Mouse (Mus musculus): ENCODE data around the gene Dmxl2. TPM values are rescaled to one million over a fixed set of nuclear protein-coding genes. Genes with fewer than 3 reads are reported as not detected.

Gene Dmxl2
- polyA plus RNA-seq, 1 experiment from 2014 or later = 6.6 TPM

DNA sequence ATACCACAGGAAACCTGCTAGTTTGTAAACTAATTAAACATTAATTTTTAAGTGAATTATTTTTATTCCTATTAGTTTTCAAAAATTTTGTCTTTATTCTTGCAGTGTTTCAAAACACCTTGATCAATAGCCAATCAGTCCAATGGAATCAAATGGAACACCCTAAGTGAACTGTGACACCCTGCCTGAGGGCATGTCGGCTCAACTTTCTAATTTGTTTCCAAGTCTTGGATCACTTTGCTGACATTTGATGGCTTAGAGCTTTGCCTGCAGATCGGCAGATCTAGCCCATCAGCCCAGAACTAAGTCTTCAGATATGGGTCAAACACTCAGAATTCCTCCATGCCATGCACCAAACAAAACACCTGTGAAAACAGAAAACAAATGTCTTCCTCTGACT lies 14.6 kb upstream of the Dmxl2 start:
- Histone ChIP-seq H3K27me3 (ENCODE audit: control insufficient read depth, insufficient read depth, low read length) (no peaks in the 10 kb centered on the region), H3K4me1 (ENCODE audit: control insufficient read depth, insufficient read depth, low read length) (no peaks in the 10 kb centered on the region), H3K9me3 (replicated peaks; ENCODE audit: control insufficient read depth, low read length) (no peaks in the 10 kb centered on the region), H3K4me3 (ENCODE audit: low read length) (no peak overlapping the region), H3K27ac (ENCODE audit: low read length) (no peak overlapping the region), H3K36me3 (ENCODE audit: control insufficient read depth, insufficient read depth) (no peaks in the 10 kb centered on the region), H3K9ac (ENCODE audit: low read length) (no peak overlapping the region), H3K4me2 (ENCODE audit: low read depth, low read length) (no peak overlapping the region)
- ATAC-seq (replicated peaks; ENCODE audit: extremely low read depth, insufficient read depth, low FRiP score) = no peak
- 86% methylated on average over 2 of the region's 2 CpGs for WGBS

DNA sequence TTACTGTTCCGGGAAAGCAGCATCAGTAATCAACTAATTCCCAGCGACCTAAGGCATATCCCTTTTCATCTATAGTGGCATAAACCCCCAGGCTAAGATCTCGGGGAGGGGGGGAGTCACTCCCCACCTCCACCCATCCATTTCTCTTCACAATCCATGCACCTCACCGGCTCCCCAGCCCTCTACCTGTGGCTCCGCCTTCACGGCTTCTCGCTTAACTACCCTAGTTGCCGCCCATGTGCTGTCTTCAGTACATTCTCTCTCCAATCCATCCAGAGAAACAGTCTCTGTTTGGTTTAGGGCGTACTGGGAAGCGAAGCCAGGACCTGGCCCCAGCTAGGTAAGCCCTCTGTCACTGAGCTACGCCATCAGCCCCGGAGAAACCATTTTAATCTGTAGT lies 1.4 kb upstream of the Dmxl2 start:
- H3K27ac ChIP-seq (ENCODE audit: low read length) = no peak overlapping the region
- no peak overlapping the region for H3K4me3 ChIP-seq (ENCODE audit: low read length)
- H3K36me3 ChIP-seq (ENCODE audit: control insufficient read depth, insufficient read depth) = no peaks in the 10 kb centered on the region
- peak overlapping the region; percentile 91; the same call in 1 of the 2 replicates for H3K4me2 ChIP-seq (ENCODE audit: low read depth, low read length)
- whole genome bisulfite sequencing = 19% methylated on average over 12 of the region's 12 CpGs
- peaks cover 6% of the 10 kb centered on the region for H3K27me3 ChIP-seq (ENCODE audit: control insufficient read depth, insufficient read depth, low read length)
- H3K9me3 ChIP-seq (replicated peaks; ENCODE audit: control insufficient read depth, low read length) = no peaks in the 10 kb centered on the region
- H3K4me1 ChIP-seq (ENCODE audit: control insufficient read depth, insufficient read depth, low read length) = peaks cover 2% of the 10 kb centered on the region; the same call in 1 of the 2 replicates
- ATAC-seq (replicated peaks; ENCODE audit: extremely low read depth, insufficient read depth, low FRiP score) = no peak
- no peak overlapping the region for H3K9ac ChIP-seq (ENCODE audit: low read length)

DNA sequence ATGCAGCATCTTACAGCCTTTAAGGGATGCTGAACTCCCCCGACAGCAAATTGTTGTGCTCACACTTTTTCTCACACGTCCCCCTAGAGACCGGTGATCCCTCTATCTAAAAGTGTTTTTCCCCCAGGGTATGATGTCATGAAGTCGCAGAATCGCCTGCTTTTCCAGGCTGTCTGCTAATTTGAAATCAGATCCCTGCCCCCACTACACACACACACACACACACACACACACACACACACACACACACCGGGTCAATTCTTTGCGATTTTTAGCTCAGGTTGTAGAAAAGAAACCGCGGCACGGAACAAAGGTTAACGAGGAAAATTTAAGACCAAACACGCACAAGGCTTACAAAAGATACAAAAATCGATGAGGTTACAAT lies 677 bp upstream of the Dmxl2 start:
- no peak overlapping the region for H3K27ac ChIP-seq (ENCODE audit: low read length)
- WGBS = 6% methylated on average over 13 of the region's 13 CpGs
- H3K4me3 ChIP-seq (ENCODE audit: low read length) = peak overlapping the region; percentile 89
- H3K36me3 ChIP-seq (ENCODE audit: control insufficient read depth, insufficient read depth) = no peaks in the 10 kb centered on the region
- peaks cover 2% of the 10 kb centered on the region; the same call in 1 of the 2 replicates for H3K4me1 ChIP-seq (ENCODE audit: control insufficient read depth, insufficient read depth, low read length)
- H3K9me3 ChIP-seq (replicated peaks; ENCODE audit: control insufficient read depth, low read length) = no peaks in the 10 kb centered on the region
- no peak for ATAC-seq (replicated peaks; ENCODE audit: extremely low read depth, insufficient read depth, low FRiP score)
- H3K27me3 ChIP-seq (ENCODE audit: control insufficient read depth, insufficient read depth, low read length) = peaks cover 6% of the 10 kb centered on the region
- peak overlapping the region; percentile 88 for H3K9ac ChIP-seq (ENCODE audit: low read length)
- peak overlapping the region; percentile 91 for H3K4me2 ChIP-seq (ENCODE audit: low read depth, low read length)

DNA sequence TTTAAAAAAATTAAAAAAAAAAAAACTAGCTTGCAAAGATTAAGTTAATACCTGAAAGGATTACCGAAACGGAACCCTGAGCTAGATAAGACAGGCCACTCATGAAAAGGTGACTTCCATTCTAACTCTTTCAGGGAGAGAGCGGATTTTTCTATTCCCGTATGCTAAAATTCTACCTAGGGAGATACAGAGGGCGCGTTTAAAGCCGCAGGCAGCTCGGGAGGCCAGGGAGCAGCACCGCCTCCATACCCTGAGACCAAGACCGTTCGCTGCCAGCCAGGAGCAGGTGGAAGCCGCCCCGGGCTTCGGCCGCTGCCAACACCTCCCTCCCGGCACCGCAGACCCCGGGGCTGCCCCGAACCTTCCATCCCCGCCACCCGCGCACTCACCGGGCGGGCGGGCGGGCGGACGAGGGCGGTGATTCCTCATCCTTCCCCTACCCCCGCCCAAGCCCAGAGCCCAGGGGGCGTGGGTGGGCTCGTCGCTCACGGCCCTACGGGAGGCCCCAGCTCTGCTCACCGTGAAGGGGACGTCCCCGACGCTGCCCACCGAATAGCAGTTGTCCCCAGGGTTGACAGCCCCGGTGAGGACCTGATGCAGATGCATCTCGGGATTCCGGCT lies 484 bp downstream of the Dmxl2 start:
- Histone ChIP-seq H3K4me1 (ENCODE audit: control insufficient read depth, insufficient read depth, low read length) (peaks cover 2% of the 10 kb centered on the region; the same call in 1 of the 2 replicates), H3K27me3 (ENCODE audit: control insufficient read depth, insufficient read depth, low read length) (peaks cover 6% of the 10 kb centered on the region), H3K9ac (ENCODE audit: low read length) (peak overlapping the region; percentile 88), H3K9me3 (replicated peaks; ENCODE audit: control insufficient read depth, low read length) (no peaks in the 10 kb centered on the region), H3K36me3 (ENCODE audit: control insufficient read depth, insufficient read depth) (no peaks in the 10 kb centered on the region), H3K4me2 (ENCODE audit: low read depth, low read length) (peak overlapping the region; percentile 91), H3K27ac (ENCODE audit: low read length) (peak overlapping the region; percentile 71), H3K4me3 (ENCODE audit: low read length) (peak overlapping the region; percentile 89)
- peak; percentile 32 for ATAC-seq (replicated peaks; ENCODE audit: extremely low read depth, insufficient read depth, low FRiP score)
- WGBS = under 1% methylated on average over 35 of the region's 43 CpGs

DNA sequence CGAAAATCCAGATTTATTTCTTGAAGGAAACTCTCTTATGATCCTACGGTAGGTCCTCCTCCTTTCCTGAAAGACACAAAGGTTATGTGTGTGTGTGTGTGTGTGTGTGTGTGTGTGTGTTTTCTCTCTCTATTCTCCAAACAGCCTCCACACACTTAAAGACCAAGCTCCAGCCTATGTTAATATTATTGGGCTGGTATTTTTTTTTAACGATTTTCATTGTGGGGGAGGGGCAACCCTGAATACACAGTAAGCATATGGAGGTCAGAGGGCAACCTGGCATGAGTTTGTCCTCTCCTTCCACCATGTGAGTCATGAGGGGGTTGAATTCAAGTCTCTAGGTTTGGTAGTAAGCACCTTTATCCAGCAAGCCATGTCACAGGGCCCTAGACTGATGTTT lies 1.6 kb downstream of the Dmxl2 start:
- no peaks in the 10 kb centered on the region for H3K9me3 ChIP-seq (replicated peaks; ENCODE audit: control insufficient read depth, low read length)
- ATAC-seq (replicated peaks; ENCODE audit: extremely low read depth, insufficient read depth, low FRiP score) = no peak
- H3K27ac ChIP-seq (ENCODE audit: low read length) = no peak overlapping the region
- WGBS = 73% methylated on average over 3 of the region's 3 CpGs
- peaks cover 2% of the 10 kb centered on the region; the same call in 1 of the 2 replicates for H3K4me1 ChIP-seq (ENCODE audit: control insufficient read depth, insufficient read depth, low read length)
- H3K9ac ChIP-seq (ENCODE audit: low read length) = no peak overlapping the region
- no peaks in the 10 kb centered on the region for H3K36me3 ChIP-seq (ENCODE audit: control insufficient read depth, insufficient read depth)
- H3K27me3 ChIP-seq (ENCODE audit: control insufficient read depth, insufficient read depth, low read length) = peaks cover 6% of the 10 kb centered on the region
- no peak overlapping the region for H3K4me3 ChIP-seq (ENCODE audit: low read length)
- no peak overlapping the region for H3K4me2 ChIP-seq (ENCODE audit: low read depth, low read length)

DNA sequence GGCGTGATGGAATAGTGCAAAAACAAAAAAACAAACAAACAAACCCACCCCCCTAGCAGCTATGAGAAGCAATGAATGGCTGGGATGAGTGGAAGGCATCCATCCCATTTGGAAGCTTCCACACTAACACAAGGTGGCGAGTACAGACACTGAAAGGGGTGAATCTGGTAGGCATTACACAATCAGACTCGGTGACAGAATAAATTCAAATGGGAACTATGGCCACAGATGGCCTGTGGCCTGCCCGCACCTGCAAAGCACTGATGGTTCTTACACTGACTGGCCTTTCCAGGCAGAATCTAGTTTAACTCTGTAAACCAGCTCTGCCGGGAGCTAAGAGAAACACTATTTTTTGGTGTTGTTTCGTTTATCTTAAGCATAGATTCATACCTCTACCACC lies 2.1 kb downstream of the Dmxl2 start:
- WGBS = 86% methylated on average over 6 of the region's 6 CpGs
- Histone ChIP-seq H3K9ac (ENCODE audit: low read length) (no peak overlapping the region), H3K27me3 (ENCODE audit: control insufficient read depth, insufficient read depth, low read length) (peaks cover 6% of the 10 kb centered on the region), H3K4me2 (ENCODE audit: low read depth, low read length) (no peak overlapping the region), H3K4me1 (ENCODE audit: control insufficient read depth, insufficient read depth, low read length) (peaks cover 2% of the 10 kb centered on the region; the same call in 1 of the 2 replicates), H3K9me3 (replicated peaks; ENCODE audit: control insufficient read depth, low read length) (no peaks in the 10 kb centered on the region), H3K27ac (ENCODE audit: low read length) (no peak overlapping the region), H3K36me3 (ENCODE audit: control insufficient read depth, insufficient read depth) (no peaks in the 10 kb centered on the region), H3K4me3 (ENCODE audit: low read length) (no peak overlapping the region)
- ATAC-seq (replicated peaks; ENCODE audit: extremely low read depth, insufficient read depth, low FRiP score) = no peak

DNA sequence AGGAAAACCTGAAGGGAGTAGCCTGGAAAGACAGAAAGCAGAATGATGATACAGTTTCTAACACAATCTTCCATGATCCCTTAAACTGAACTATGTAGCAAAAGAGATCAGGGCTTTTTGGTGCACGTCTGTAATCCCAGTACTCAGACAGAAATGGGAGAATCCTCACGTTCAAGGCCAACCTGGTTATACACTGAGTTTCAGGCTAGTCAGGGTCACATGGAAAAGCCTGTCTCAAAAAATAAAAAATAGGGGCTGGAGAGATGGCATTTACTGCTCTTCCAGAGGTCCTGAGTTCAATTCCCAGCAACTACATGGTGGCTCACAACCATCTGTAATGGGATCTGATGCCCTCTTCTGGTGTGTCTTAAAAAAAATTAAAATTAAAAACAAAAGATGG lies 11.0 kb downstream of the Dmxl2 start:
- no peak overlapping the region for H3K9ac ChIP-seq (ENCODE audit: low read length)
- H3K27me3 ChIP-seq (ENCODE audit: control insufficient read depth, insufficient read depth, low read length) = no peaks in the 10 kb centered on the region
- H3K27ac ChIP-seq (ENCODE audit: low read length) = no peak overlapping the region
- H3K4me3 ChIP-seq (ENCODE audit: low read length) = no peak overlapping the region
- no peaks in the 10 kb centered on the region for H3K36me3 ChIP-seq (ENCODE audit: control insufficient read depth, insufficient read depth)
- no peaks in the 10 kb centered on the region for H3K4me1 ChIP-seq (ENCODE audit: control insufficient read depth, insufficient read depth, low read length)
- no peaks in the 10 kb centered on the region for H3K9me3 ChIP-seq (replicated peaks; ENCODE audit: control insufficient read depth, low read length)
- no peak overlapping the region for H3K4me2 ChIP-seq (ENCODE audit: low read depth, low read length)
- no peak for ATAC-seq (replicated peaks; ENCODE audit: extremely low read depth, insufficient read depth, low FRiP score)
- 82% methylated on average over 2 of the region's 2 CpGs for WGBS

DNA sequence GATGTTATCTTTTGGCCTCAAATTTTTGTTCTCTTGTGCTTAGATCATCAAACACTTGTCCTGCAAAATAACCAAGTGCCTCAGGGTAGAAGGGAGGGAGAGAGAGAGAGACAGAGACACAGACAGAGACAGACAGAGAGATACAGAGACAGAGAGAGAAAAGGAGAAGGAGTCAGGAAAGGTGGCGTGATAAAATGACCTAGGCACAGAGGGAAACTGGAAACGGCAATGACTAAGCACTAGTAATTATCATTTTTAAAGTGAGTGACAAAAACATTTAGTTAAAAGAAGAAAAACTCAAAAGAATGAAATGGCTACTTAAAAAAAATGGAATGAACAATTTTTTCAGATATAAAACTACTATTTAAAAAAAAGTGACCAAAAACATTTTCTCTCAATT lies 11.8 kb downstream of the Dmxl2 start:
- no peak overlapping the region for H3K4me2 ChIP-seq (ENCODE audit: low read depth, low read length)
- ATAC-seq (replicated peaks; ENCODE audit: extremely low read depth, insufficient read depth, low FRiP score) = no peak
- no peaks in the 10 kb centered on the region for H3K4me1 ChIP-seq (ENCODE audit: control insufficient read depth, insufficient read depth, low read length)
- no peak overlapping the region for H3K4me3 ChIP-seq (ENCODE audit: low read length)
- no peaks in the 10 kb centered on the region for H3K9me3 ChIP-seq (replicated peaks; ENCODE audit: control insufficient read depth, low read length)
- H3K36me3 ChIP-seq (ENCODE audit: control insufficient read depth, insufficient read depth) = no peaks in the 10 kb centered on the region
- WGBS = 62% methylated on average over 2 of the region's 2 CpGs
- H3K9ac ChIP-seq (ENCODE audit: low read length) = no peak overlapping the region
- H3K27ac ChIP-seq (ENCODE audit: low read length) = no peak overlapping the region
- no peaks in the 10 kb centered on the region for H3K27me3 ChIP-seq (ENCODE audit: control insufficient read depth, insufficient read depth, low read length)

DNA sequence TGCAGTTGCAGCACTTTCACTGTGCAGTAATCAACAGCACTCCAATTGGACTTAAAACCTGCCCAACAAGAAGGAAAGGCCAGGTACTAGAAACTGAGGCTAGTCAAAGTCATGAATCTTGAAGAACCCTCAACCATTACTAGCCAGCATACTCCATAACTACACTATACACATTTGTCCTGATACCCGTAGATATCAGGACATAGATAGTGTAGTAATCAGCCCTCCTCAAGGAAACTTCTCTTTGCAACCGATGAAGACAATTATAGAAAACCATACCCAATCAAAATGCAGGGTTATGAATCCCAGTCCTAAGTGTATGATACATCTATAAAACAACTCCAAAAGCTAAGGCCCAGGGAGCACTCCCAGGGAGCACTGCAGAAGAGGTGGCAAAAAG lies 16.5 kb downstream of the Dmxl2 start:
- H3K27me3 ChIP-seq (ENCODE audit: control insufficient read depth, insufficient read depth, low read length) = no peaks in the 10 kb centered on the region
- no peak overlapping the region for H3K4me3 ChIP-seq (ENCODE audit: low read length)
- H3K9me3 ChIP-seq (replicated peaks; ENCODE audit: control insufficient read depth, low read length) = no peaks in the 10 kb centered on the region
- H3K27ac ChIP-seq (ENCODE audit: low read length) = no peak overlapping the region
- no peak for ATAC-seq (replicated peaks; ENCODE audit: extremely low read depth, insufficient read depth, low FRiP score)
- WGBS = 84% methylated on average over 2 of the region's 2 CpGs
- no peaks in the 10 kb centered on the region for H3K36me3 ChIP-seq (ENCODE audit: control insufficient read depth, insufficient read depth)
- no peak overlapping the region for H3K4me2 ChIP-seq (ENCODE audit: low read depth, low read length)
- H3K9ac ChIP-seq (ENCODE audit: low read length) = no peak overlapping the region
- H3K4me1 ChIP-seq (ENCODE audit: control insufficient read depth, insufficient read depth, low read length) = no peaks in the 10 kb centered on the region

Data from heart, embryonic 16.5 days (tissue).